Mouse (Mus musculus): Measurements from ENCODE around the gene Erlin1. TPM values are rescaled to one million over a fixed set of nuclear protein-coding genes. Genes with fewer than 3 reads are reported as not detected.

Erlin1 gene
- total and polyA plus RNA-seq, 3 experiments, result 9.7 to 26.6 (median 22.7) TPM

- dilution Hi-C loops (cut with MboI; ENCODE audit: extremely low pct_ligation_motif_present, extremely low pct_unique_long_range_greater_than_20kb, low sequenced_read_pairs), result no loop called here
- Histone ChIP-seq H3K9ac (ENCODE audit: insufficient read depth, low read depth) (no peak overlapping the region), H3K9me3 (replicated peaks; ENCODE audit: low read length) (no peaks in the 10 kb centered on the region), H3K36me3 (replicated peaks in 1 of 2; ENCODE audit: control insufficient read depth in 1 of 2, insufficient read depth in 1 of 2, low read length in 1 of 2) (peaks cover 12 to 39% of the 10 kb centered on the region in 2 experiments), H3K4me2 (ENCODE audit: insufficient read depth, low read depth, poor library complexity, severe bottlenecking) (no peak overlapping the region), H3K79me2 (replicated peaks; ENCODE audit: control insufficient read depth, extremely low read depth, insufficient read depth, poor library complexity, severe bottlenecking) (peaks cover 36% of the 10 kb centered on the region), H3K27ac (ENCODE audit: insufficient read depth, low read depth) (no peak overlapping the region), H3K4me1 (ENCODE audit: control insufficient read depth in 1 of 2, insufficient read depth in 2 of 2) (peaks cover 6 to 35% of the 10 kb centered on the region in 2 experiments), H3K4me3 (replicated peaks in 1 of 3; ENCODE audit: low read depth in 2 of 3, low read length in 2 of 3, poor library complexity in 1 of 3) (no peak overlapping the region), H3K27me3 (replicated peaks) (no peaks in the 10 kb centered on the region)
- TF ChIP-seq HCFC1 (IDR thresholded peaks at IDR 0.05; ENCODE audit: low read depth, low read length) (no peak), ZNF384 (IDR thresholded peaks at IDR 0.05; ENCODE audit: low read depth, low read length) (no peak), ETS1 (conservative IDR thresholded peaks at IDR 0.05; ENCODE audit: low read depth, low read length) (no peak), ZMIZ1 (IDR thresholded peaks at IDR 0.05; ENCODE audit: low read depth, low read length) (no peak), MYC (IDR thresholded peaks at IDR 0.05; ENCODE audit: low read depth, low read length) (no peak), TBP (conservative IDR thresholded peaks at IDR 0.05; ENCODE audit: low read depth, low read length) (no peak), SIN3A (IDR thresholded peaks at IDR 0.05; ENCODE audit: low read length) (no peak)
- no peak for DNase-seq (ENCODE audit: extremely low read depth)
- in situ Hi-C loops (cut with MboI; ENCODE audit: low pct_ligation_motif_present, low pct_unique_long_range_greater_than_20kb, low sequenced_read_pairs), result no loop called here
Measured at GRCm38 (mm10) chr19:44104393-44104792, 34.8 kb upstream of the Erlin1 start.

- dilution Hi-C loops (cut with MboI; ENCODE audit: extremely low pct_ligation_motif_present, extremely low pct_unique_long_range_greater_than_20kb, low sequenced_read_pairs), result no loop called here
- no peak overlapping the region for H3K4me2 ChIP-seq (ENCODE audit: insufficient read depth, low read depth, poor library complexity, severe bottlenecking)
- no peak overlapping the region for H3K4me3 ChIP-seq (replicated peaks in 1 of 3; ENCODE audit: low read depth in 2 of 3, low read length in 2 of 3, poor library complexity in 1 of 3)
- H3K79me2 ChIP-seq (replicated peaks; ENCODE audit: control insufficient read depth, extremely low read depth, insufficient read depth, poor library complexity, severe bottlenecking), result peaks cover 41% of the 10 kb centered on the region
- TF ChIP-seq EP300 (IDR thresholded peaks at IDR 0.05; ENCODE audit: low read length) (no peak), NELFE (IDR thresholded peaks at IDR 0.05; ENCODE audit: low read depth, low read length) (no peak), CHD2 (IDR thresholded peaks at IDR 0.05; ENCODE audit: low read length) (no peak)
- H3K9me3 ChIP-seq (replicated peaks; ENCODE audit: low read length), result no peaks in the 10 kb centered on the region
- H3K36me3 ChIP-seq (replicated peaks in 1 of 2; ENCODE audit: control insufficient read depth in 1 of 2, insufficient read depth in 1 of 2, low read length in 1 of 2), result peaks cover 18 to 45% of the 10 kb centered on the region in 2 experiments
- DNase-seq (ENCODE audit: extremely low read depth), result no peak
- H3K27ac ChIP-seq (ENCODE audit: insufficient read depth, low read depth), result no peak overlapping the region
- H3K4me1 ChIP-seq (ENCODE audit: control insufficient read depth in 1 of 2, insufficient read depth in 2 of 2), result peaks cover 5 to 24% of the 10 kb centered on the region in 2 experiments
- H3K9ac ChIP-seq (ENCODE audit: insufficient read depth, low read depth), result no peak overlapping the region
- in situ Hi-C loops (cut with MboI; ENCODE audit: low pct_ligation_motif_present, low pct_unique_long_range_greater_than_20kb, low sequenced_read_pairs), result no loop called here
- no peaks in the 10 kb centered on the region for H3K27me3 ChIP-seq (replicated peaks)
Measured at GRCm38 (mm10) chr19:44103001-44103400, 33.4 kb upstream of the Erlin1 start.

GRCm38 (mm10) chr19:44100840-44101239 lies 31.3 kb upstream of the Erlin1 start:
- no peak overlapping the region for H3K27ac ChIP-seq (ENCODE audit: insufficient read depth, low read depth)
- no peak overlapping the region for H3K4me3 ChIP-seq (replicated peaks in 1 of 3; ENCODE audit: low read depth in 2 of 3, low read length in 2 of 3, poor library complexity in 1 of 3)
- TF ChIP-seq TCF12 (IDR thresholded peaks at IDR 0.05; ENCODE audit: low read depth, low read length) (no peak), ZMIZ1 (IDR thresholded peaks at IDR 0.05; ENCODE audit: low read depth, low read length) (no peak), MAFK (IDR thresholded peaks at IDR 0.05; ENCODE audit: insufficient replicate concordance, low read length) (no peak), EP300 (IDR thresholded peaks at IDR 0.05; ENCODE audit: low read length) (no peak), E2F4 (IDR thresholded peaks at IDR 0.05; ENCODE audit: insufficient replicate concordance, low read depth, low read length) (no peak), JUND (conservative IDR thresholded peaks at IDR 0.05; ENCODE audit: low read depth, low read length) (no peak), RCOR1 (conservative IDR thresholded peaks at IDR 0.05; ENCODE audit: low read depth, low read length) (no peak), PAX5 (IDR thresholded peaks at IDR 0.05; ENCODE audit: low read length) (no peak), GABPA (IDR thresholded peaks at IDR 0.05; ENCODE audit: insufficient replicate concordance, low read depth, low read length) (no peak), NELFE (IDR thresholded peaks at IDR 0.05; ENCODE audit: low read depth, low read length) (no peak), ETS1 (conservative IDR thresholded peaks at IDR 0.05; ENCODE audit: low read depth, low read length) (no peak), SIN3A (IDR thresholded peaks at IDR 0.05; ENCODE audit: low read length) (no peak), USF2 (conservative IDR thresholded peaks at IDR 0.05; ENCODE audit: low read depth, low read length) (no peak), CTCF (conservative IDR thresholded peaks at IDR 0.05 in 1 of 2, IDR thresholded peaks at IDR 0.05 in 1 of 2; ENCODE audit: low read depth in 2 of 2, low read length in 2 of 2) (no peak), ZC3H11A (IDR thresholded peaks at IDR 0.05; ENCODE audit: low read depth, low read length) (no peak), MAX (IDR thresholded peaks at IDR 0.05; ENCODE audit: low read length) (no peak), CHD1 (IDR thresholded peaks at IDR 0.05; ENCODE audit: low read depth, low read length) (no peak)
- peaks cover 30 to 66% of the 10 kb centered on the region in 2 experiments for H3K36me3 ChIP-seq (replicated peaks in 1 of 2; ENCODE audit: control insufficient read depth in 1 of 2, insufficient read depth in 1 of 2, low read length in 1 of 2)
- no peak overlapping the region for H3K9ac ChIP-seq (ENCODE audit: insufficient read depth, low read depth)
- no peak for DNase-seq (ENCODE audit: extremely low read depth)
- no peak overlapping the region for H3K4me2 ChIP-seq (ENCODE audit: insufficient read depth, low read depth, poor library complexity, severe bottlenecking)
- H3K79me2 ChIP-seq (replicated peaks; ENCODE audit: control insufficient read depth, extremely low read depth, insufficient read depth, poor library complexity, severe bottlenecking), result peaks cover 28% of the 10 kb centered on the region
- dilution Hi-C loops (cut with MboI; ENCODE audit: extremely low pct_ligation_motif_present, extremely low pct_unique_long_range_greater_than_20kb, low sequenced_read_pairs) (no loop called here), in situ Hi-C loops (cut with MboI; ENCODE audit: low pct_ligation_motif_present, low pct_unique_long_range_greater_than_20kb, low sequenced_read_pairs) (no loop called here)
- H3K27me3 ChIP-seq (replicated peaks), result no peaks in the 10 kb centered on the region
- peaks cover 3% of the 10 kb centered on the region for H3K9me3 ChIP-seq (replicated peaks; ENCODE audit: low read length)
- peaks cover 3 to 18% of the 10 kb centered on the region in 2 experiments for H3K4me1 ChIP-seq (ENCODE audit: control insufficient read depth in 1 of 2, insufficient read depth in 2 of 2)
